ENCODE assay signal across 19 mouse cellular contexts in genomic region chr11:68583906-68584480, GRCm38 (mm10). TPM values are rescaled to one million over a fixed set of nuclear protein-coding genes. Genes with fewer than 3 reads are reported as not detected.
A peak's percentile ranks its signal among the peaks of the same experiment; 100 is the strongest.
DNase-seq lines count a peak whose midpoint lies in the region; ATAC-seq and TF ChIP-seq lines count a peak whose summit lies in the region.
"Had no signal": no experiment of that assay in that cellular context is flagged by ENCODE, and none has a peak within 500 bp of the region (broad histone marks: within the 10 kb centered on the region; RNA-seq: fewer than 3 reads in every experiment).

No protein-coding gene starts in this region.

- DNase-seq in heart, adult 11 months: peak; percentile 94
- DNase-seq in kidney, postnatal 14 days: peak; percentile 24
- no peak for DNase-seq in kidney, postnatal 25 days
- DNase-seq in brain, embryonic 14.5 days (ENCODE audit: low read depth): peak; percentile 44
- DNase-seq in right cerebral cortex, adult 2 months (ENCODE audit: low spot score in 2 of 2): no peak
- DNase-seq in layer of hippocampus, adult 11-12 months (ENCODE audit: low spot score): no peak
- DNase-seq: adrenal gland, adult 2 months; B cell, adult 2 months; embryo, embryonic 11 days; lung, adult 2 months; spleen, adult 18-20 months had no signal

- no peak overlapping the region for H3K9ac ChIP-seq in heart, embryonic 11.5 days (ENCODE audit: low read depth, low read length)
- H3K9ac ChIP-seq in hindbrain, embryonic 16.5 days (ENCODE audit: low read depth, low read length): no peak overlapping the region
- H3K9ac ChIP-seq: limb, embryonic 15.5 days; midbrain, embryonic 12.5 days; neural tube, embryonic 13.5 days had no signal

- no peak overlapping the region for H3K27ac ChIP-seq in heart, embryonic 11.5 days (ENCODE audit: low read depth, low read length)
- H3K27ac ChIP-seq in hindbrain, embryonic 16.5 days (ENCODE audit: low read depth, low read length): peak overlapping the region; percentile 55
- H3K27ac ChIP-seq: heart, adult 2 months; limb, embryonic 15.5 days; midbrain, embryonic 12.5 days; neural tube, embryonic 13.5 days had no signal

- no peak for TF ChIP-seq POLR2A in brain, embryonic 14.5 days (IDR thresholded peaks at IDR 0.05; ENCODE audit: borderline replicate concordance, extremely low read depth, insufficient read depth, insufficient read length, poor library complexity, severe bottlenecking)

- no peaks in the 10 kb centered on the region for H3K36me3 ChIP-seq in heart, embryonic 11.5 days (ENCODE audit: control insufficient read depth, insufficient read depth, low read length)
- H3K36me3 ChIP-seq in hindbrain, embryonic 16.5 days (ENCODE audit: control insufficient read depth, insufficient read depth, low read length): no peaks in the 10 kb centered on the region
- H3K36me3 ChIP-seq: limb, embryonic 15.5 days; midbrain, embryonic 12.5 days; neural tube, embryonic 13.5 days had no signal

- 72% methylated on average over 8 of the region's 8 CpGs for WGBS in heart, embryonic 11.5 days (ENCODE audit: insufficient replicate concordance)
- 60% methylated on average over 8 of the region's 8 CpGs for WGBS in hindbrain, embryonic 16.5 days

- no peak for TF ChIP-seq CTCF in brain, embryonic 14.5 days (IDR thresholded peaks at IDR 0.05; ENCODE audit: borderline replicate concordance, extremely low read depth, insufficient read depth, insufficient read length)

- no peaks in the 10 kb centered on the region for H3K4me1 ChIP-seq in heart, embryonic 11.5 days (ENCODE audit: control insufficient read depth, insufficient read depth, low read length)
- H3K4me1 ChIP-seq in hindbrain, embryonic 16.5 days (ENCODE audit: control insufficient read depth, insufficient read depth, low read depth, low read length): peaks cover 13% of the 10 kb centered on the region

- H3K9me3 ChIP-seq in heart, embryonic 11.5 days (replicated peaks; ENCODE audit: control insufficient read depth, low read length): no peaks in the 10 kb centered on the region
- no peaks in the 10 kb centered on the region for H3K9me3 ChIP-seq in hindbrain, embryonic 16.5 days (ENCODE audit: control insufficient read depth, low read length)
- H3K9me3 ChIP-seq: limb, embryonic 15.5 days; midbrain, embryonic 12.5 days; neural tube, embryonic 13.5 days had no signal

- no peak overlapping the region for H3K4me2 ChIP-seq in heart, embryonic 11.5 days
- no peak overlapping the region for H3K4me2 ChIP-seq in hindbrain, embryonic 16.5 days (ENCODE audit: low read length)
- H3K4me2 ChIP-seq: limb, embryonic 15.5 days; midbrain, embryonic 12.5 days; neural tube, embryonic 13.5 days had no signal

- H3K27me3 ChIP-seq in heart, embryonic 11.5 days (ENCODE audit: control insufficient read depth, insufficient read depth, low read length): no peaks in the 10 kb centered on the region
- H3K27me3 ChIP-seq in hindbrain, embryonic 16.5 days (replicated peaks; ENCODE audit: control insufficient read depth, insufficient read depth, low read length): no peaks in the 10 kb centered on the region
- H3K27me3 ChIP-seq: limb, embryonic 15.5 days; neural tube, embryonic 13.5 days had no signal

- no peak for ATAC-seq in heart, embryonic 11.5 days (replicated peaks; ENCODE audit: insufficient number of reproducible peaks, low FRiP score, low TSS enrichment)
- ATAC-seq in hindbrain, embryonic 16.5 days: no peak
- ATAC-seq: inflammation-experienced regulatory T-cells, adult 6 months had no signal

- no peak overlapping the region for H3K4me3 ChIP-seq in heart, embryonic 11.5 days (ENCODE audit: low read depth, low read length)
- H3K4me3 ChIP-seq in hindbrain, embryonic 16.5 days (ENCODE audit: low read length): no peak overlapping the region
- H3K4me3 ChIP-seq: erythroblast, embryonic 14.5 days; heart, adult 2 months; limb, embryonic 15.5 days; midbrain, embryonic 12.5 days; neural tube, embryonic 13.5 days had no signal

RNA-seq across cellular contexts. Expression of gene Ccdc42, which starts 2.8 kb away (rescaled TPM):
- polyA plus RNA-seq in heart, embryonic 11.5 days (2014; fragmentation: Nextera tagmentation; extraction: Ambion mirVana): 0.29 and 0.58 TPM in 2 replicates
- polyA plus RNA-seq in brain, embryonic 14.5 days (2012; rRNA removed): 0.21 and 0.37 TPM in 2 replicates
- polyA plus RNA-seq in hindbrain, embryonic 16.5 days (2015; fragmentation: Nextera tagmentation; extraction: Ambion mirVana): 0.36 TPM in 1 of 2 replicates, not detected in the other
- polyA plus RNA-seq: adrenal gland, adult 2 months; erythroblast, embryonic 14.5 days; heart, adult 2 months; inflammation-experienced regulatory T-cells, adult 6 months had no signal

RNA-seq across cellular contexts. Expression of gene Mfsd6l, which starts 28.0 kb away (rescaled TPM):
- 0.17 TPM in 1 of 2 replicates, not detected in the other for polyA plus RNA-seq in heart, embryonic 11.5 days (2014; fragmentation: Nextera tagmentation; extraction: Ambion mirVana)
- 0.06 and 0.10 TPM in 2 replicates for polyA plus RNA-seq in brain, embryonic 14.5 days (2012; rRNA removed)
- 0.07 and 0.08 TPM in 2 replicates for polyA plus RNA-seq in hindbrain, embryonic 16.5 days (2015; fragmentation: Nextera tagmentation; extraction: Ambion mirVana)
- polyA plus RNA-seq: erythroblast, embryonic 14.5 days; inflammation-experienced regulatory T-cells, adult 6 months; midbrain, embryonic 12.5 days; neural tube, embryonic 13.5 days had no signal

Comparison
In these comparisons a context has a peak if more than half of its experiments do, and no peak if none do; other contexts are left out.
1. DNase-seq: peak in heart, adult 11 months (single experiment), kidney, postnatal 14 days (single experiment) and brain, embryonic 14.5 days (single experiment); none in kidney, postnatal 25 days (0 of 2), right cerebral cortex, adult 2 months (0 of 2) and layer of hippocampus, adult 11-12 months (single experiment).